Mouse (Mus musculus): ENCODE results near the gene Pet117.

GRCm38 (mm10) chr2:144329937-144330336, 38.9 kb upstream of the Pet117 start:
- no peak for TF ChIP-seq JUND (conservative IDR thresholded peaks at IDR 0.05; ENCODE audit: low read depth, low read length)
- no peak for TF ChIP-seq USF1 (IDR thresholded peaks at IDR 0.05; ENCODE audit: low read depth, low read length)
- no peak for TF ChIP-seq CTCF (conservative IDR thresholded peaks at IDR 0.05 in 1 of 2, IDR thresholded peaks at IDR 0.05 in 1 of 2; ENCODE audit: low read depth in 2 of 2, low read length in 2 of 2)
- no peak for TF ChIP-seq NELFE (IDR thresholded peaks at IDR 0.05; ENCODE audit: low read depth, low read length)
- no peak for TF ChIP-seq JUN (IDR thresholded peaks at IDR 0.05; ENCODE audit: insufficient read depth, low read depth, low read length)
- TF ChIP-seq POLR2A (IDR thresholded peaks at IDR 0.05; ENCODE audit: low read depth, low read length): no peak
- no peak for TF ChIP-seq PAX5 (IDR thresholded peaks at IDR 0.05; ENCODE audit: low read length)
- no peak for TF ChIP-seq ZMIZ1 (IDR thresholded peaks at IDR 0.05; ENCODE audit: low read depth, low read length)
- TF ChIP-seq USF2 (conservative IDR thresholded peaks at IDR 0.05; ENCODE audit: low read depth, low read length): no peak
- TF ChIP-seq MXI1 (IDR thresholded peaks at IDR 0.05; ENCODE audit: low read depth, low read length): no peak
- no peak for TF ChIP-seq EP300 (IDR thresholded peaks at IDR 0.05; ENCODE audit: low read length)
- no peak for TF ChIP-seq MAX (IDR thresholded peaks at IDR 0.05; ENCODE audit: low read length)
- no peak for TF ChIP-seq RAD21 (IDR thresholded peaks at IDR 0.05; ENCODE audit: low read depth, low read length)
- TF ChIP-seq SMC3 (IDR thresholded peaks at IDR 0.05; ENCODE audit: low read depth, low read length): no peak
